Mouse (Mus musculus) limb, embryonic 11.5 days (tissue): ENCODE data around the gene Pccb. TPM values are rescaled to one million over a fixed set of nuclear protein-coding genes. Genes with fewer than 3 reads are reported as not detected.

Experiments
- ATAC-seq: fragments of 200-750 bp; cut with Nextera tagmentation; 2 replicates; pipeline ENCODE4 v1.8.0; 2017; ENCODE audit warnings: low read depth; ENCODE audit not compliant: insufficient number of reproducible peaks, low FRiP score, low TSS enrichment
- DNase-seq: peaks from one replicate; pipeline ENCODE4 v3.0.0-alpha.2; 2015; ENCODE audit warnings: low spot score
- H3K27ac ChIP-seq: fragments of 300-500 bp; sonication (generic); replicated peaks from 2 replicates; pipeline ENCODE4 v1.5.1; 2014; ENCODE audit warnings: low read depth, mild to moderate bottlenecking, low read length
- H3K27me3 ChIP-seq: fragments of 300-500 bp; sonication (generic); 2 replicates; pipeline ENCODE4 v1.6.1; 2014; ENCODE audit warnings: mild to moderate bottlenecking, low read length, mixed read lengths; ENCODE audit not compliant: control insufficient read depth, insufficient read depth
- H3K36me3 ChIP-seq: fragments of 300-500 bp; sonication (generic); 2 replicates; pipeline ENCODE4 v1.6.1; 2014; ENCODE audit warnings: mild to moderate bottlenecking, low read length, moderate library complexity, mixed read lengths; ENCODE audit not compliant: control insufficient read depth, insufficient read depth
- H3K4me1 ChIP-seq: fragments of 300-500 bp; sonication (generic); 2 replicates; pipeline ENCODE4 v1.6.1; 2014; ENCODE audit warnings: low read length, mixed read lengths; ENCODE audit not compliant: control insufficient read depth, insufficient read depth
- H3K4me2 ChIP-seq: fragments of 300-500 bp; sonication (generic); 2 replicates; pipeline ENCODE4 v1.6.1; 2014; ENCODE audit warnings: low read depth, mild to moderate bottlenecking, moderate library complexity; ENCODE audit not compliant: severe bottlenecking
- H3K4me3 ChIP-seq: fragments of 300-500 bp; sonication (generic); 2 replicates; pipeline ENCODE4 v1.5.1; 2014; ENCODE audit warnings: low read depth, low read length
- H3K9ac ChIP-seq: fragments of 300-500 bp; sonication (generic); 2 replicates; pipeline ENCODE4 v1.6.1; 2014; ENCODE audit warnings: mild to moderate bottlenecking, low read length
- H3K9me3 ChIP-seq: fragments of 300-500 bp; sonication (generic); 2 replicates; pipeline ENCODE4 v1.6.1; 2016; ENCODE audit warnings: low read length; ENCODE audit not compliant: control insufficient read depth
- WGBS: fragments of 180-500 bp; shearing (Covaris S2); extraction: QIAGEN DNeasy Blood & Tissue Kit; methylation state at CpG from one replicate; pipeline ENCODE4 v1.1.7; 2014; 5-methylcytosine and 5-hydroxymethylcytosine counted together
- polyA plus RNA-seq: library from polyadenylated mRNA; unstranded; fragments of >200 nt; fragmentation: Nextera tagmentation; extraction: Ambion mirVana; gene quantifications from 2 replicates; pipeline ENCODE4 v1.2.1, GENCODE M21; 2014

Pccb gene
- polyA plus RNA-seq, 1 experiment from 2014 or later: 15.4 TPM

- Histone ChIP-seq H3K4me1 (no peaks in the 10 kb centered on the region), H3K9me3 (no peaks in the 10 kb centered on the region), H3K4me3 (no peak overlapping the region), H3K27me3 (no peaks in the 10 kb centered on the region), H3K36me3 (peaks cover 3% of the 10 kb centered on the region; the same call in 1 of the 2 replicates), H3K4me2 (no peak overlapping the region), H3K27ac (no peak overlapping the region), H3K9ac (no peak overlapping the region)
- 97% methylated on average over 5 of the region's 5 CpGs for WGBS
- no peak for ATAC-seq
- no peak for DNase-seq
Measured at GRCm38 (mm10) chr9:100987006-100987405, 47.7 kb downstream of the Pccb start.

GRCm38 (mm10) chr9:100984381-100985310 lies 50.1 kb downstream of the Pccb start:
- H3K9me3 ChIP-seq: no peaks in the 10 kb centered on the region
- no peaks in the 10 kb centered on the region for H3K27me3 ChIP-seq
- H3K9ac ChIP-seq: no peak overlapping the region
- no peaks in the 10 kb centered on the region for H3K4me1 ChIP-seq
- ATAC-seq: no peak
- 95% methylated on average over 25 of the region's 25 CpGs for WGBS
- H3K4me2 ChIP-seq: no peak overlapping the region
- peaks cover 3% of the 10 kb centered on the region; the same call in 1 of the 2 replicates for H3K36me3 ChIP-seq
- H3K4me3 ChIP-seq: no peak overlapping the region
- DNase-seq: no peak
- no peak overlapping the region for H3K27ac ChIP-seq

- no peaks in the 10 kb centered on the region; the same call in 1 of the 2 replicates for H3K36me3 ChIP-seq
- no peak overlapping the region for H3K9ac ChIP-seq
- no peak for ATAC-seq
- H3K27me3 ChIP-seq: no peaks in the 10 kb centered on the region
- no peak overlapping the region for H3K4me2 ChIP-seq
- H3K9me3 ChIP-seq: no peaks in the 10 kb centered on the region
- no peaks in the 10 kb centered on the region for H3K4me1 ChIP-seq
- no peak overlapping the region for H3K27ac ChIP-seq
- DNase-seq: no peak
- WGBS: 91% methylated on average over 7 of the region's 7 CpGs
- H3K4me3 ChIP-seq: no peak overlapping the region
Measured at GRCm38 (mm10) chr9:100982786-100983185, 51.9 kb downstream of the Pccb start.

- Histone ChIP-seq H3K36me3 (no peaks in the 10 kb centered on the region; the same call in 1 of the 2 replicates), H3K27me3 (no peaks in the 10 kb centered on the region), H3K4me3 (no peak overlapping the region), H3K4me1 (no peaks in the 10 kb centered on the region), H3K9ac (no peak overlapping the region), H3K9me3 (no peaks in the 10 kb centered on the region), H3K4me2 (no peak overlapping the region), H3K27ac (no peak overlapping the region)
- ATAC-seq (no peak), DNase-seq (no peak)
- WGBS: 72% methylated on average over 5 of the region's 5 CpGs
Measured at GRCm38 (mm10) chr9:100979260-100979659, 55.4 kb downstream of the Pccb start.

GRCm38 (mm10) chr9:100978666-100979065 lies 56.0 kb downstream of the Pccb start:
- no peak overlapping the region for H3K27ac ChIP-seq
- H3K4me2 ChIP-seq: no peak overlapping the region
- no peaks in the 10 kb centered on the region for H3K4me1 ChIP-seq

GRCm38 (mm10) chr9:100969461-100969860 lies 65.2 kb downstream of the Pccb start:
- Histone ChIP-seq H3K9ac (no peak overlapping the region), H3K27me3 (no peaks in the 10 kb centered on the region), H3K9me3 (no peaks in the 10 kb centered on the region), H3K4me1 (no peaks in the 10 kb centered on the region), H3K4me3 (no peak overlapping the region), H3K27ac (no peak overlapping the region), H3K36me3 (no peaks in the 10 kb centered on the region), H3K4me2 (no peak overlapping the region)
- DNase-seq: no peak
- no peak for ATAC-seq
- WGBS: 85% methylated on average over 2 of the region's 2 CpGs

More at GRCm38 (mm10) chr9:100978666-100979065, 56.0 kb downstream of the Pccb start:
- ATAC-seq (no peak), DNase-seq (no peak)
- H3K4me3 ChIP-seq: no peak overlapping the region
- H3K9ac ChIP-seq: no peak overlapping the region
- no peaks in the 10 kb centered on the region for H3K27me3 ChIP-seq
- H3K9me3 ChIP-seq: no peaks in the 10 kb centered on the region
- no peaks in the 10 kb centered on the region; the same call in 1 of the 2 replicates for H3K36me3 ChIP-seq
- WGBS: 85% methylated on average over 5 of the region's 5 CpGs

- H3K4me2 ChIP-seq: no peak overlapping the region
- ATAC-seq: no peak
- no peaks in the 10 kb centered on the region for H3K36me3 ChIP-seq
- WGBS: 77% methylated on average over 4 of the region's 4 CpGs
- H3K4me1 ChIP-seq: no peaks in the 10 kb centered on the region
- H3K27ac ChIP-seq: no peak overlapping the region
- H3K9me3 ChIP-seq: no peaks in the 10 kb centered on the region
- H3K27me3 ChIP-seq: no peaks in the 10 kb centered on the region
- H3K4me3 ChIP-seq: no peak overlapping the region
- DNase-seq: no peak
- no peak overlapping the region for H3K9ac ChIP-seq
Measured at GRCm38 (mm10) chr9:100964106-100964505, 70.6 kb downstream of the Pccb start.

GRCm38 (mm10) chr9:100963428-100963912 lies 71.2 kb downstream of the Pccb start:
- H3K4me3 ChIP-seq: no peak overlapping the region
- H3K4me1 ChIP-seq: no peaks in the 10 kb centered on the region
- no peak overlapping the region for H3K9ac ChIP-seq
- no peaks in the 10 kb centered on the region for H3K9me3 ChIP-seq
- no peak overlapping the region for H3K27ac ChIP-seq
- no peak for ATAC-seq
- WGBS: 86% methylated on average over 1 of the region's 1 CpGs
- no peak overlapping the region for H3K4me2 ChIP-seq
- no peaks in the 10 kb centered on the region for H3K27me3 ChIP-seq
- DNase-seq: no peak
- no peaks in the 10 kb centered on the region for H3K36me3 ChIP-seq
